Mouse (Mus musculus): ENCODE measurements around the gene Cwf19l2. TPM values are rescaled to one million over a fixed set of nuclear protein-coding genes. Genes with fewer than 3 reads are reported as not detected.

Cwf19l2 gene
- polyA plus RNA-seq, 1 experiment from 2014 or later: 19.8 TPM

Other genes starting within 250 kb of the Cwf19l2 start
- 34.8 and 36.4 TPM in 2 replicates for gene Alkbh8, start 68.5 kb upstream of the Cwf19l2 start, polyA plus RNA-seq (2014; fragmentation: Nextera tagmentation; extraction: Ambion mirVana)
- gene Gucy1a2, start 129.2 kb downstream of the Cwf19l2 start, polyA plus RNA-seq (2014; fragmentation: Nextera tagmentation; extraction: Ambion mirVana): 4.6 and 5.1 TPM in 2 replicates

All from forebrain, embryonic 11.5 days (tissue).